Mouse (Mus musculus): Measurements from ENCODE around the gene Kras. TPM values are rescaled to one million over a fixed set of nuclear protein-coding genes. Genes with fewer than 3 reads are reported as not detected.

Gene Kras
- total RNA-seq, 2 experiments from 2014 or later: 23.1 to 27.2 TPM

DNA sequence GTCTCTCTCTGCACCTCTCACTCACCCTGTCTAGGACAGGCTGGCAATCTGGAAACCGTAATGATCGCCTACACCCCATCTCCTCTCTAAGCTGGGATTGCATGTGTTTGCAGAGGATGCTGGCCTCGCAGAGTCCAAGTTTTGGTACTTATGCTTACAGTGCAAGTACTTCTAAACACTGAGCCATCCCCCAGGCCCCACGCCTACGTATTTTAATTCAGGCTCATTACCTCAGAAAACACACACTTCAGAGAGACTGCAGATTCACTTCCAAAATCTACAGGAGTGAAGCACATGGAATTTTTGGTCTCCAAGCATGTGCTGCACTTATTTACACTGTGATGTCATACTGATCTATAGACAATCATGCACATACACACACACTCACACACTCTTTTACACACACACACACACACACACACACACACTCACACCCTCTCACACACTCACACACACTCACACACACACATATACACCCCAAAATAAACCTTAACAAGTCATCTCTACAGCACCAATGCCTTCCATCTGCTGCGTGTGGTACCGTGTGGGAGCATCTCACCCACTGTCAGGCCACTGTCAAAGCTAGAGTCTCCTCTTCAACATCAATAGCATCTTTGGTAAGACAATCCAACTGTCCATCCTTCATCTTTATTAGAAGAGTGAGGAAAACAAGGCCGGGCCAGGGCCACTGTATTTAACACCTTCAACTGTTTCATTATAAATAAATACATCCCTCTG, 51.9 kb downstream of the Kras start:
- ATAC-seq (replicated peaks; ENCODE audit: poor library complexity, severe bottlenecking): no peak

DNA sequence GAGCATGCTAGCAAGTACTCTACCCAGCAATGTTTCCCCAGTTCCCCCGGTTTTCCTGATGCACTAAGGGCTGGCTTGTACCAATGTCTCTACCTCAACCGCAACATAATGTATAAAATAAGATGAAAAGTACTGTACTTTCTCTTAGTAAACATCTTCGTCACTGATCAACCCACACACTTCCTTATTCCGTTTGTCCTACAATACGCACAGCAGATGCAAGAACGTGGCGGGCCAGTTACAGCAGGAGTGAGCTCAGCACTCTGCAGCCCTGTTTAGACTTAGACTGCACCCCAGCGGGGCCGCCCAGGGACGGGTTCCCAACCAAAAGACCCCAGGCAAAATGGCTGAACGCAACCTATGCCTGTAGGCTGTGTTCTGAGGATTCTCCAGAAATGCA, 56.6 kb downstream of the Kras start:
- peak; percentile 92 for ATAC-seq (replicated peaks; ENCODE audit: poor library complexity, severe bottlenecking)

DNA sequence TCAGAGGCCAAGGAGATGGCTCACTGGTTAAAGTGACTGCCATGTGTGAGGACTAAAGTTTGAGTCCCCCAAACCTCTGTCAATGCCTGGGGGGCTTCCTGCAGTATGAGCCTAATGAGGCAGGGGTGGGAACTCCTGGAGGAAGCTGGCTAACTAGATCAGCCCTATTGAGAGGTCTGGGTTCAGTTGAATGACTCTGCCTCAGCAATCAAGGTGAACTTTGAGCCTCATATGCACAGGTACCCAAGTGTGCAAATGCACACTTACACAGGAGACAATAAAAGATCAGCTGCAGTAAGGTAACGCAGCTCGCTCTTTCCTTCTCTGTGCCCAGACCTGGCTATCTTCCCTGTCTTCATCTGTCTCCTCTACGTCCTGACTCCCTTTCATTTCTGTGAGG, 57.0 kb downstream of the Kras start:
- no peak for ATAC-seq (replicated peaks; ENCODE audit: poor library complexity, severe bottlenecking)

GRCm38 (mm10) chr6:145187093-145188088, 62.6 kb downstream of the Kras start:
- peak; percentile 65 for ATAC-seq (replicated peaks; ENCODE audit: poor library complexity, severe bottlenecking)

DNA sequence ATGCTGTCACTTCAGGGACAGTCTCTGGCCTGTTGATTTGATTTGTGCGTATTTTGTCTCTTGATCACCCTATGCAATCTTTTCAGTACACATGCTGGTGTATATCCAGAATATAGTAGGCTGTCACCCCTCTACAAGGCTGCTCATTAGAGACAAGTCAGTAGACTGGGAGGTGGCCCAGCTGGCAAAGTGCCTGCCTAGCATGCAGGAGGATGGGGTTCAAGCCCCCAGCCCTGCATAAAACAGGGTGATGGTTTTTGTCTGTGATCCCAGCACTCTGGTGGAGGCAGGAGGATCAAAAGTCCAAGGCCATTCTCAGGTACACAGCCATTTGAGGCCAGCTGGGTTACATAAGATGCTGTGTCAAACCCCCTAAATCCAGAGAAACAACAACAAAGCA, 63.9 kb downstream of the Kras start:
- no peak for ATAC-seq (replicated peaks; ENCODE audit: poor library complexity, severe bottlenecking)

GRCm38 (mm10) chr6:145182044-145182443, 68.0 kb downstream of the Kras start:
- ATAC-seq (replicated peaks; ENCODE audit: poor library complexity, severe bottlenecking): no peak

GRCm38 (mm10) chr6:145179665-145180064, 70.4 kb downstream of the Kras start:
- ATAC-seq (replicated peaks; ENCODE audit: poor library complexity, severe bottlenecking): peak; percentile 85

DNA sequence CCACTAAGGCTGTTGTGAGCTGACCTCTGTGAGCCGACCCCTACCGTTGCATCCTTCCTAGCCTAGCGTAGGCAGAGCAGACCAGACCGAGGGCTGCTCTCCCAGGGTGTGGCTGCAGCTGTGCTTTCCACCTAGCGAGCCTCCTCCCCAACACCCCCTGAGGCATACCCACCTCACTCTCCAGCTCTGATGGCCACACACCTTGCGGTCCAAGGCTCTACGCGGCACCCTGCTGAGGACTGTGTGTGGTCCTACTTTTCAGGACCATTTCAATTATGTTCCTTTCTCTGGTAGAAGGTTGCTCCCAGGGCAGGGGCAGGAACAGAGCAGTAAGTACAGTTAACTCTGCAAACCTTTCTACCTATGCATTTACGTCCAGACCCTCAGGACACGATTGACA, 73.6 kb downstream of the Kras start:
- ATAC-seq (replicated peaks; ENCODE audit: poor library complexity, severe bottlenecking): no peak

DNA sequence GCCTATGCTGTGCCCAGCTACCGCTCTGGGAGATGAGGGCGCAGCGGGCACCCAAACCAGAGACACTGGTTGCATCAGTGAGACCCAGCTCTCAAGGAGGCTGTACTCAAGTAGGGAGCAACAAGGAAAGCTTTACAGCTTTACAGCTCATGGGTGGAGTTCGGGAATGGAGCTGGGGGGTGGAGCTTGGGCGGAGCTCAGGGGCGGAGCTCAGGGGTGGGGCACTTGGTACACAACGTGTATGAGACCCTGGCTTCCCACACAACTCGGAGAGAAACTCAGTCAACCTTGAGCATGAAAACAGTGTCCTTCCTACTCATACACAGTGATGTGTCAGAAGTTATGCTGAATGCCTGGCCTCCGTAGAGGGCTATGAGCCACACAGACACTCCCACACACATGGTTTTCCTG, 74.5 kb downstream of the Kras start:
- ATAC-seq (replicated peaks; ENCODE audit: poor library complexity, severe bottlenecking): no peak

- no peak for ATAC-seq (replicated peaks; ENCODE audit: poor library complexity, severe bottlenecking)
These were observed 76.3 kb downstream of the Kras start for GRCm38 (mm10) chr6:145173781-145174191.

GRCm38 (mm10) chr6:145171892-145172606, 78.0 kb downstream of the Kras start:
- ATAC-seq (replicated peaks; ENCODE audit: poor library complexity, severe bottlenecking): no peak

Other genes with a start within 250 kb of the Kras start
- gene Bcat1, start 174.1 kb downstream of the Kras start, total RNA-seq (2014; fragmentation: Nextera tagmentation): 0.52 TPM in 1 of 2 replicates, not detected in the other
- 2.1 and 7.0 TPM in 2 replicates for gene Bcat1, start 174.1 kb downstream of the Kras start, total RNA-seq (2017)
- 64.7 and 94.7 TPM in 2 replicates for gene Lrmp, start 134.6 kb downstream of the Kras start, total RNA-seq (2014; fragmentation: Nextera tagmentation)
- 108 and 121 TPM in 2 replicates for gene Lrmp, start 134.6 kb downstream of the Kras start, total RNA-seq (2017)
- not detected in 2 replicates for gene Casc1, start 39.2 kb downstream of the Kras start, total RNA-seq (2014; fragmentation: Nextera tagmentation)
- gene Casc1, start 39.2 kb downstream of the Kras start, total RNA-seq (2017): 0.60 TPM in 1 of 2 replicates, not detected in the other
- gene Etfrf1, start 39.1 kb downstream of the Kras start, total RNA-seq (2014; fragmentation: Nextera tagmentation): 18.3 and 18.4 TPM in 2 replicates
- 19.7 and 21.4 TPM in 2 replicates for gene Etfrf1, start 39.1 kb downstream of the Kras start, total RNA-seq (2017)

Measured in granulocyte monocyte progenitor cell, adult 5-6 weeks (primary cell).